Mouse (Mus musculus) brain, embryonic 14.5 days (tissue): Measurements from ENCODE around the gene Prtg.

ENCODE experiments used
- CTCF ChIP-seq: fragments of 200-500 bp; IDR thresholded peaks from 2 replicates; pipeline ENCODE4 v1.5.1; 2012; ENCODE audit warnings: inconsistent platforms, mild to moderate bottlenecking, moderate library complexity, borderline replicate concordance; ENCODE audit not compliant: insufficient read depth, insufficient read length; ENCODE audit errors: extremely low read depth
- POLR2A ChIP-seq: fragments of 200-500 bp; IDR thresholded peaks from 2 replicates; pipeline ENCODE4 v1.6.1; 2012; ENCODE audit warnings: mild to moderate bottlenecking, inconsistent platforms, borderline replicate concordance; ENCODE audit not compliant: poor library complexity, insufficient read depth, insufficient read length, severe bottlenecking; ENCODE audit errors: extremely low read depth

GRCm38 (mm10) chr9:72838256-72838655 lies 31.6 kb downstream of the Prtg start:
- TF ChIP-seq CTCF (no peak), POLR2A (no peak)
